Mouse (Mus musculus) cerebellum, postnatal 4 days (tissue): ENCODE data around the gene Gpr62.
"Not testable (repeated sequence)": the region's sequence is repeated elsewhere in the genome, so short reads cannot be mapped to it uniquely, and the experiment has no call there.

Experiments
- DNase-seq, 2 experiments: peaks; one replicate each; pipeline ENCODE4 v3.0.0; 2022; ENCODE audit warnings: low spot score in 2 of 2, mixed read lengths in 1 of 2

The Gpr62 gene

GRCm38 (mm10) chr9:106465571-106466200 lies at the start of gene Gpr62:
Gene Gpr62 (minus strand): TSS chr9:106465938.
- peak in 1 of 2 experiments; percentile 82 for DNase-seq

GRCm38 (mm10) chr9:106514273-106514672 lies 48.5 kb upstream of the Gpr62 start, which contains the start of gene Iqcf5:
Gene Iqcf5 (plus strand): TSS chr9:106514573.
- no peak for DNase-seq

- DNase-seq: no peak
These were observed 47.8 kb upstream of the Gpr62 start for GRCm38 (mm10) chr9:106513566-106513965.

- no peak for DNase-seq
These were observed 47.2 kb upstream of the Gpr62 start for GRCm38 (mm10) chr9:106512729-106513450.

GRCm38 (mm10) chr9:106509356-106509755 lies 43.6 kb upstream of the Gpr62 start:
- no peak for DNase-seq

GRCm38 (mm10) chr9:106504246-106504645 lies 38.5 kb upstream of the Gpr62 start:
- no peak for DNase-seq

GRCm38 (mm10) chr9:106501846-106502245 lies 36.1 kb upstream of the Gpr62 start:
- DNase-seq: no peak

GRCm38 (mm10) chr9:106499667-106500066 lies 33.9 kb upstream of the Gpr62 start, which contains the start of gene Iqcf1:
Gene Iqcf1 (plus strand): TSS chr9:106499967.
- DNase-seq: no peak

- DNase-seq: not testable (repeated sequence)
These were observed 21.9 kb upstream of the Gpr62 start for GRCm38 (mm10) chr9:106487602-106488001.

GRCm38 (mm10) chr9:106485076-106485475 lies 19.3 kb upstream of the Gpr62 start:
- no peak for DNase-seq

- no peak for DNase-seq
These were observed 17.9 kb upstream of the Gpr62 start for GRCm38 (mm10) chr9:106483606-106484005.

GRCm38 (mm10) chr9:106483136-106483535 lies 17.4 kb upstream of the Gpr62 start:
- no peak for DNase-seq

- DNase-seq: no peak
These were observed 16.9 kb upstream of the Gpr62 start for GRCm38 (mm10) chr9:106482578-106483115.

GRCm38 (mm10) chr9:106481676-106482075 lies 15.9 kb upstream of the Gpr62 start:
- DNase-seq: no peak

- no peak for DNase-seq
These were observed 15.3 kb upstream of the Gpr62 start for GRCm38 (mm10) chr9:106481075-106481474.

- no peak for DNase-seq
These were observed 14.8 kb upstream of the Gpr62 start for GRCm38 (mm10) chr9:106480541-106480940.

- peak in 1 of 2 experiments; percentile 15 for DNase-seq
These were observed 12.4 kb upstream of the Gpr62 start for GRCm38 (mm10) chr9:106478101-106478500.

- DNase-seq: peak in 1 of 2 experiments; percentile 16
These were observed 11.9 kb upstream of the Gpr62 start for GRCm38 (mm10) chr9:106477649-106478048.

GRCm38 (mm10) chr9:106476924-106477484 lies 11.3 kb upstream of the Gpr62 start, which contains the start of gene Parp3:
Gene Parp3 (minus strand): TSS chr9:106476949.
- DNase-seq: peak; percentile 97 to 99

- peak in 1 of 2 experiments; percentile 20 for DNase-seq
These were observed 10.5 kb upstream of the Gpr62 start for GRCm38 (mm10) chr9:106476002-106476923.

- DNase-seq: no peak
These were observed 9.9 kb upstream of the Gpr62 start, which contains the start of gene Rrp9 for GRCm38 (mm10) chr9:106475663-106476001. Gene Rrp9 (plus strand): TSS chr9:106475963.
